Mouse (Mus musculus) CH12.LX (cell line): ENCODE data around the gene Jun. TPM values are rescaled to one million over a fixed set of nuclear protein-coding genes. Genes with fewer than 3 reads are reported as not detected.

Experiments used
- DNase-seq: peaks from one replicate; pipeline ENCODE4 v3.0.0-alpha.2; 2013; ENCODE audit errors: extremely low read depth
- H3K27ac ChIP-seq: 2 replicates; pipeline ENCODE4 v1.5.1; 2012; ENCODE audit warnings: low read depth, mild to moderate bottlenecking, control low read depth, moderate library complexity; ENCODE audit not compliant: insufficient read depth
- H3K27me3 ChIP-seq: replicated peaks from 2 replicates; pipeline ENCODE3; 2012; ENCODE audit warnings: inconsistent platforms
- H3K36me3 ChIP-seq, 2 experiments: replicated peaks in 1 of 2; 2 replicates each; pipeline versions ENCODE3 to v1.6.1; 2012; ENCODE audit warnings: inconsistent platforms in 1 of 2, low read length in 1 of 2, mild to moderate bottlenecking in 1 of 2, mixed read lengths in 1 of 2, moderate library complexity in 1 of 2; ENCODE audit not compliant: control insufficient read depth in 1 of 2, insufficient read depth in 1 of 2
- H3K4me1 ChIP-seq, 2 experiments: 2 replicates each; pipeline ENCODE4 v1.6.1; 2012; ENCODE audit warnings: inconsistent platforms in 1 of 2, moderate library complexity in 1 of 2; ENCODE audit not compliant: insufficient read depth in 2 of 2, control insufficient read depth in 1 of 2
- H3K4me2 ChIP-seq: 2 replicates; pipeline ENCODE4 v1.6.1; 2012; ENCODE audit warnings: low read depth, mild to moderate bottlenecking, control low read depth; ENCODE audit not compliant: poor library complexity, insufficient read depth, severe bottlenecking
- H3K4me3 ChIP-seq, 3 experiments: fragments of 150-350 bp in 1 of 3; sonication (generic) in 1 of 3; replicated peaks in 1 of 3; 2 replicates each; pipeline versions ENCODE3 to v1.5.1; 2011 to 2012; ENCODE audit warnings: low read depth in 2 of 3, low read length in 2 of 3, mild to moderate bottlenecking in 2 of 3, moderate library complexity in 2 of 3, control low read depth in 1 of 3, improper control_type of control experiment in 1 of 3, inconsistent platforms in 1 of 3, mixed read lengths in 1 of 3; ENCODE audit not compliant: poor library complexity in 1 of 3
- H3K79me2 ChIP-seq: replicated peaks from 2 replicates; pipeline ENCODE4 v1.6.1; 2012; ENCODE audit warnings: mild to moderate bottlenecking, moderate library complexity; ENCODE audit not compliant: control insufficient read depth, poor library complexity, insufficient read depth, severe bottlenecking; ENCODE audit errors: extremely low read depth
- H3K9ac ChIP-seq: 2 replicates; pipeline ENCODE4 v1.6.1; 2012; ENCODE audit warnings: low read depth, mild to moderate bottlenecking, control low read depth, moderate library complexity; ENCODE audit not compliant: insufficient read depth
- H3K9me3 ChIP-seq: replicated peaks from 2 replicates; pipeline ENCODE3; 2012; ENCODE audit warnings: low read length, inconsistent platforms, mixed read lengths
- BHLHE40 ChIP-seq: IDR thresholded peaks from 2 replicates; pipeline ENCODE4 v1.6.1; 2011; ENCODE audit warnings: mild to moderate bottlenecking, low read depth, low read length, improper control_type of control experiment
- CHD1 ChIP-seq: IDR thresholded peaks from 2 replicates; pipeline ENCODE4 v1.6.1; 2012; ENCODE audit warnings: low read depth, low read length, improper control_type of control experiment, inconsistent platforms
- CHD2 ChIP-seq: IDR thresholded peaks from 2 replicates; pipeline ENCODE4 v1.6.1; 2011; ENCODE audit warnings: low read length, improper control_type of control experiment
- CTCF ChIP-seq, 2 experiments: IDR thresholded peaks in 1 of 2; conservative IDR thresholded peaks in 1 of 2; 2 replicates each; pipeline ENCODE4 v1.5.1; 2011 to 2012; ENCODE audit warnings: low read depth in 2 of 2, low read length in 2 of 2, improper control_type of control experiment in 1 of 2, inconsistent platforms in 1 of 2, mild to moderate bottlenecking in 1 of 2, moderate library complexity in 1 of 2
- E2F4 ChIP-seq: IDR thresholded peaks from 2 replicates; pipeline ENCODE4 v1.6.1; 2011; ENCODE audit warnings: low read depth, low read length, improper control_type of control experiment; ENCODE audit not compliant: insufficient replicate concordance
- ELF1 ChIP-seq: IDR thresholded peaks from 2 replicates; pipeline ENCODE4 v1.6.1; 2014; ENCODE audit warnings: low read depth, mild to moderate bottlenecking, inconsistent platforms, low read length, improper control_type of control experiment
- EP300 ChIP-seq: IDR thresholded peaks from 2 replicates; pipeline ENCODE4 v1.6.1; 2011; ENCODE audit warnings: low read length, improper control_type of control experiment
- ETS1 ChIP-seq: conservative IDR thresholded peaks from 2 replicates; pipeline ENCODE4 v1.6.1; 2012; ENCODE audit warnings: low read depth, mild to moderate bottlenecking, inconsistent platforms, low read length, improper control_type of control experiment, moderate library complexity
- GABPA ChIP-seq: IDR thresholded peaks from 2 replicates; pipeline ENCODE4 v1.6.1; 2012; ENCODE audit warnings: low read depth, low read length, improper control_type of control experiment, inconsistent platforms; ENCODE audit not compliant: insufficient replicate concordance
- HCFC1 ChIP-seq: IDR thresholded peaks from 2 replicates; pipeline ENCODE4 v1.6.1; 2012; ENCODE audit warnings: low read depth, mild to moderate bottlenecking, inconsistent platforms, low read length, improper control_type of control experiment
- IRF4 ChIP-seq: IDR thresholded peaks from 2 replicates; pipeline ENCODE4 v1.6.1; 2014; ENCODE audit warnings: low read depth, mild to moderate bottlenecking, inconsistent platforms, low read length, improper control_type of control experiment
- JUN ChIP-seq: IDR thresholded peaks from 2 replicates; pipeline ENCODE4 v1.6.1; 2011; ENCODE audit warnings: low read depth, mild to moderate bottlenecking, low read length, improper control_type of control experiment, moderate library complexity; ENCODE audit not compliant: insufficient read depth
- JUND ChIP-seq: conservative IDR thresholded peaks from 2 replicates; pipeline ENCODE4 v1.6.1; 2011; ENCODE audit warnings: low read depth, low read length, improper control_type of control experiment
- KAT2A ChIP-seq: IDR thresholded peaks from 2 replicates; pipeline ENCODE4 v1.6.1; 2012; ENCODE audit warnings: low read length, improper control_type of control experiment, inconsistent platforms; ENCODE audit not compliant: insufficient replicate concordance
- MAFK ChIP-seq: IDR thresholded peaks from 2 replicates; pipeline ENCODE4 v1.6.1; 2011; ENCODE audit warnings: low read length, improper control_type of control experiment; ENCODE audit not compliant: insufficient replicate concordance
- MAX ChIP-seq: IDR thresholded peaks from 2 replicates; pipeline ENCODE4 v1.6.1; 2011; ENCODE audit warnings: low read length, improper control_type of control experiment
- MAZ ChIP-seq: IDR thresholded peaks from 2 replicates; pipeline ENCODE4 v1.6.1; 2012; ENCODE audit warnings: low read depth, mild to moderate bottlenecking, inconsistent platforms, low read length, improper control_type of control experiment, moderate library complexity
- MEF2A ChIP-seq: IDR thresholded peaks from 2 replicates; pipeline ENCODE4 v1.6.1; 2014; ENCODE audit warnings: low read depth, mild to moderate bottlenecking, inconsistent platforms, low read length, improper control_type of control experiment, borderline replicate concordance
- MXI1 ChIP-seq: IDR thresholded peaks from 2 replicates; pipeline ENCODE4 v1.6.1; 2011; ENCODE audit warnings: mild to moderate bottlenecking, low read depth, low read length, improper control_type of control experiment
- MYC ChIP-seq: IDR thresholded peaks from 2 replicates; pipeline ENCODE4 v1.6.1; 2011; ENCODE audit warnings: low read depth, mild to moderate bottlenecking, improper control_type of control experiment, low read length
- NELFE ChIP-seq: IDR thresholded peaks from 2 replicates; pipeline ENCODE4 v1.6.1; 2011; ENCODE audit warnings: low read depth, low read length, improper control_type of control experiment
- NRF1 ChIP-seq: IDR thresholded peaks from 2 replicates; pipeline ENCODE4 v1.6.1; 2014; ENCODE audit warnings: low read depth, mild to moderate bottlenecking, inconsistent platforms, low read length, improper control_type of control experiment, moderate library complexity
- PAX5 ChIP-seq: IDR thresholded peaks from 2 replicates; pipeline ENCODE4 v1.6.1; 2012; ENCODE audit warnings: low read length, inconsistent platforms, mixed read lengths
- POLR2A ChIP-seq: IDR thresholded peaks from 2 replicates; pipeline ENCODE4 v1.6.1; 2011; ENCODE audit warnings: low read depth, mild to moderate bottlenecking, improper control_type of control experiment, low read length
- POLR2AphosphoS2 ChIP-seq: IDR thresholded peaks from 2 replicates; pipeline ENCODE4 v1.6.1; 2011; ENCODE audit warnings: low read depth, low read length, improper control_type of control experiment
- RAD21 ChIP-seq: IDR thresholded peaks from 2 replicates; pipeline ENCODE4 v1.6.1; 2011; ENCODE audit warnings: low read depth, mild to moderate bottlenecking, low read length, improper control_type of control experiment, moderate library complexity
- RCOR1 ChIP-seq: conservative IDR thresholded peaks from 2 replicates; pipeline ENCODE4 v1.6.1; 2012; ENCODE audit warnings: low read depth, mild to moderate bottlenecking, inconsistent platforms, low read length, improper control_type of control experiment
- SIN3A ChIP-seq: IDR thresholded peaks from 2 replicates; pipeline ENCODE4 v1.6.1; 2012; ENCODE audit warnings: low read length, improper control_type of control experiment, inconsistent platforms
- SMC3 ChIP-seq: IDR thresholded peaks from 2 replicates; pipeline ENCODE4 v1.6.1; 2011; ENCODE audit warnings: low read depth, low read length, improper control_type of control experiment
- TBP ChIP-seq: conservative IDR thresholded peaks from 2 replicates; pipeline ENCODE4 v1.6.1; 2011; ENCODE audit warnings: low read depth, low read length, improper control_type of control experiment
- TCF12 ChIP-seq: IDR thresholded peaks from 2 replicates; pipeline ENCODE4 v1.6.1; 2014; ENCODE audit warnings: low read depth, mild to moderate bottlenecking, inconsistent platforms, low read length, improper control_type of control experiment
- UBTF ChIP-seq: IDR thresholded peaks from 2 replicates; pipeline ENCODE4 v1.6.1; 2012; ENCODE audit warnings: low read depth, mild to moderate bottlenecking, inconsistent platforms, low read length, improper control_type of control experiment, moderate library complexity
- USF1 ChIP-seq: IDR thresholded peaks from 2 replicates; pipeline ENCODE4 v1.6.1; 2014; ENCODE audit warnings: low read depth, mild to moderate bottlenecking, inconsistent platforms, low read length, improper control_type of control experiment
- USF2 ChIP-seq: conservative IDR thresholded peaks from 2 replicates; pipeline ENCODE4 v1.6.1; 2011; ENCODE audit warnings: low read depth, low read length, improper control_type of control experiment
- ZC3H11A ChIP-seq: IDR thresholded peaks from 2 replicates; pipeline ENCODE4 v1.6.1; 2012; ENCODE audit warnings: low read depth, mild to moderate bottlenecking, inconsistent platforms, low read length, improper control_type of control experiment
- ZKSCAN1 ChIP-seq: IDR thresholded peaks from 2 replicates; pipeline ENCODE4 v1.6.1; 2012; ENCODE audit warnings: low read depth, inconsistent platforms, low read length, improper control_type of control experiment, borderline replicate concordance
- ZMIZ1 ChIP-seq: IDR thresholded peaks from 2 replicates; pipeline ENCODE4 v1.6.1; 2012; ENCODE audit warnings: low read depth, mild to moderate bottlenecking, inconsistent platforms, low read length, improper control_type of control experiment
- ZNF384 ChIP-seq: IDR thresholded peaks from 2 replicates; pipeline ENCODE4 v1.6.1; 2012; ENCODE audit warnings: low read depth, low read length, improper control_type of control experiment, inconsistent platforms
- dilution Hi-C: fragments of 300-500 bp; cut with MboI; formaldehyde crosslinking; loops from 2 replicates; pipeline ENCODE4 v1.14.3; 2020; ENCODE audit warnings: low sequenced_read_pairs; ENCODE audit not compliant: extremely low pct_unique_long_range_greater_than_20kb, extremely low pct_ligation_motif_present
- in situ Hi-C: fragments of 300-500 bp; cut with MboI; formaldehyde crosslinking; loops from 3 replicates; pipeline ENCODE4 v1.14.3; 2019; ENCODE audit warnings: low sequenced_read_pairs, low pct_ligation_motif_present, low pct_unique_long_range_greater_than_20kb, mixed read lengths
- polyA plus RNA-seq: library from polyadenylated mRNA; unstranded; fragments of >175 nt; gene quantifications from 2 replicates; pipeline ENCODE4 v1.2.1, GENCODE M21; 2012; ENCODE audit warnings: low read depth; ENCODE audit not compliant: insufficient read length
- total RNA-seq, 2 experiments: library from RNA; depleted of rRNA; stranded (reverse); fragments of 300-350 nt in 1 of 2; fragments of >200 nt in 1 of 2; gene quantifications; 2 replicates each; pipeline ENCODE4 v1.2.3; 2012 to 2014

The Jun gene
- total and polyA plus RNA-seq, 3 experiments: 7.2 to 15.0 (median 10.4) TPM

DNA sequence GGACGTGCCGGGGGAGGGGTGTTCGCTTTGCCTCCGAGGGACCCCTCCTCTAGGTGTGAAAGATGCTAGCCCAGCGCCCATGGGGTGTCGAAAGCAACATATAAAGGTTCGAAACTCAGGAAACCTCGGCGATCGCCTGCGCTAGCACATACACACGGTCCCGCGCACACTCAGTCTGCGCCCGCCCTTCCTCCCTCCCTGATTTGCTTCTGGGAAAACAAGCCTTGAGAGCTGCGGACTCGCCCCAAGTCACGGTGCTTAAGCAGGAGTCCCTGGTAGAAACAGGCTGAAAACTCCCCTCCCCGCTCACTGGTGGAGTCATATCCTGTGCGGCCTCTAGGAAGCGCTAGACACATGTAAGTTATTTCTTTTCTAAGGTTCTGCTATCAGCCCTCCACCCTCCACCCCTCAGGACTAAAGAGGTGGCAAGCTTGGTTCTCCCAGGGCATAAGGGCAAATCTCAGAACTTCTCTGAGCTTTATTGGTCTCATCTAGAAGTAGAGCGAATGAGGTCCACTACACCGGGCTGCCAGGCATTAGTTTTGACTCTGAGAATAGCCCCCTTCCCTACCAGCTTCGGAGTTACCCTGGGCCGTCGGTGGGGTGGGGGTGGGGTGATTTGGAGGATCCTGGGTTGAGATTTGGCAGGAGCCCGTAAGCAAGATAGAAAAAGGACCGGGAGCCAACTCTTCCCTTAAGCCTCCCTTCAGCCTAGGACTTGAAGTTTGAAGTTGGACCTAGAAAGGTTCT lies 1.2 kb upstream of the Jun start:
- peak overlapping the region; percentile 76 for H3K4me2 ChIP-seq
- DNase-seq: peak; percentile 97
- H3K9me3 ChIP-seq: no peaks in the 10 kb centered on the region
- H3K4me1 ChIP-seq: peaks cover 0 to 23% of the 10 kb centered on the region in 2 experiments; a peak in 3 of 4 replicates
- peak overlapping the region; percentile 83 for H3K27ac ChIP-seq
- in situ Hi-C loops: loop anchor here (5.0 to 25.0 kb wide), 4 partner anchors 112 to 814 kb away; partner anchors contain the start of gene Fggy
- H3K4me3 ChIP-seq: peak overlapping the region; percentile 73 to 88 (median 74)
- peak overlapping the region; percentile 78 for H3K9ac ChIP-seq
- H3K79me2 ChIP-seq: peaks cover 18% of the 10 kb centered on the region
- dilution Hi-C loops: no loop called here
- H3K27me3 ChIP-seq: no peaks in the 10 kb centered on the region
- no peak; the same call in 1 of the 2 replicates for TF ChIP-seq JUND
- peak; percentile 91 for TF ChIP-seq MAZ
- peak; percentile 65 for TF ChIP-seq BHLHE40
- no peak; the same call in 1 of the 2 replicates for TF ChIP-seq ELF1
- TF ChIP-seq RCOR1: peak; percentile 18; the same call in 1 of the 2 replicates
- TF ChIP-seq KAT2A: no peak
- TF ChIP-seq SMC3: peak; percentile 80
- no peak for TF ChIP-seq POLR2AphosphoS2
- TF ChIP-seq MAFK: no peak
- TF ChIP-seq CTCF (conservative IDR thresholded peaks at IDR 0.05 in 1 of 2, IDR thresholded peaks at IDR 0.05 in 1 of 2; ENCODE audit: low read depth in 2 of 2, low read length in 2 of 2): peak; percentile 25 to 85; a peak in 3 of 4 replicates
- peak; percentile 83 for TF ChIP-seq NRF1
- no peak for TF ChIP-seq USF1
- TF ChIP-seq PAX5: no peak; the same call in 1 of the 2 replicates
- TF ChIP-seq ZNF384: no peak
- TF ChIP-seq MXI1: no peak; the same call in 1 of the 2 replicates
- no peak for TF ChIP-seq MYC
- TF ChIP-seq GABPA: no peak
- TF ChIP-seq E2F4: no peak
- 0 out of 2 replicates have a peak, but pooled peaks have one; percentile 57 for TF ChIP-seq SIN3A
- TF ChIP-seq EP300: no peak
- TF ChIP-seq JUN: no peak
- 0 out of 2 replicates have a peak, but pooled peaks have one; percentile 19 for TF ChIP-seq NELFE
- TF ChIP-seq CHD1: 0 out of 2 replicates have a peak, but pooled peaks have one; percentile 3
- no peak for TF ChIP-seq TBP
- TF ChIP-seq MAX: peak; percentile 52
- TF ChIP-seq ZMIZ1: no peak; the same call in 1 of the 2 replicates
- TF ChIP-seq IRF4: peak; percentile 54; the same call in 1 of the 2 replicates
- no peak for TF ChIP-seq HCFC1
- peak; percentile 55; the same call in 1 of the 2 replicates for TF ChIP-seq MEF2A
- no peak; the same call in 1 of the 2 replicates for TF ChIP-seq POLR2A
- peak; percentile 36 for TF ChIP-seq ZC3H11A
- TF ChIP-seq RAD21: peak; percentile 97
- no peak for TF ChIP-seq USF2
- peak; percentile 63 for TF ChIP-seq TCF12
- no peak for TF ChIP-seq ZKSCAN1
- TF ChIP-seq UBTF: 0 out of 2 replicates have a peak, but pooled peaks have one; percentile 52
- TF ChIP-seq CHD2: peak; percentile 52
- TF ChIP-seq ETS1: peak; percentile 60; the same call in 1 of the 2 replicates
- H3K36me3 ChIP-seq: peaks cover 0 to 8% of the 10 kb centered on the region in 2 experiments
